Mouse (Mus musculus) heart, postnatal 0 days (tissue): ENCODE results near the gene Mxd3. TPM values are rescaled to one million over a fixed set of nuclear protein-coding genes. Genes with fewer than 3 reads are reported as not detected.

Experiments
- ATAC-seq: fragments of 200-750 bp; cut with Nextera tagmentation; 2 replicates; pipeline ENCODE4 v1.8.0; 2017; ENCODE audit warnings: low read depth, moderate number of reproducible peaks, moderate library complexity; ENCODE audit not compliant: insufficient read depth
- DNase-seq: peaks from one replicate; pipeline ENCODE4 v3.0.0-alpha.2; 2016; ENCODE audit warnings: low spot score
- H3K27ac ChIP-seq: fragments of 300-500 bp; sonication (generic); 2 replicates; pipeline ENCODE4 v1.5.1; 2014; ENCODE audit warnings: low read depth, mild to moderate bottlenecking
- H3K27me3 ChIP-seq: fragments of 300-500 bp; sonication (generic); 2 replicates; pipeline ENCODE4 v1.6.1; 2014; ENCODE audit warnings: low read length, mixed read lengths; ENCODE audit not compliant: control insufficient read depth, insufficient read depth
- H3K36me3 ChIP-seq: fragments of 300-500 bp; sonication (generic); replicated peaks from 2 replicates; pipeline ENCODE4 v1.6.1; 2014; ENCODE audit warnings: low read length, mixed read lengths; ENCODE audit not compliant: control insufficient read depth, insufficient read depth
- H3K4me1 ChIP-seq: fragments of 300-500 bp; sonication (generic); 2 replicates; pipeline ENCODE4 v1.6.1; 2014; ENCODE audit warnings: antibody characterized with exemption; ENCODE audit not compliant: control insufficient read depth, insufficient read depth
- H3K4me2 ChIP-seq: fragments of 300-500 bp; sonication (generic); 2 replicates; pipeline ENCODE4 v1.6.1; 2014; ENCODE audit warnings: low read depth, mild to moderate bottlenecking, low read length, moderate library complexity
- H3K4me3 ChIP-seq: fragments of 300-500 bp; sonication (generic); 2 replicates; pipeline ENCODE4 v1.5.1; 2014; ENCODE audit warnings: low read depth, low read length
- H3K9ac ChIP-seq: fragments of 300-500 bp; sonication (generic); replicated peaks from 2 replicates; pipeline ENCODE4 v1.6.1; 2014; ENCODE audit warnings: low read depth, low read length, mixed read lengths
- H3K9me3 ChIP-seq: fragments of 300-500 bp; sonication (generic); replicated peaks from 2 replicates; pipeline ENCODE4 v1.6.1; 2016; ENCODE audit warnings: low read length; ENCODE audit not compliant: control insufficient read depth
- CTCF ChIP-seq: IDR thresholded peaks from 2 replicates; pipeline ENCODE4 v1.5.1; 2016; ENCODE audit warnings: antibody characterized with exemption, control low read depth, low read depth
- EP300 ChIP-seq: IDR thresholded peaks from 2 replicates; pipeline ENCODE4 v1.6.1; 2016; ENCODE audit warnings: antibody characterized with exemption, low read depth
- WGBS: fragments of 180-500 bp; shearing (Covaris S2); extraction: QIAGEN DNeasy Blood & Tissue Kit; methylation state at CpG from one replicate; pipeline ENCODE4 v1.1.7; 2014; 5-methylcytosine and 5-hydroxymethylcytosine counted together
- polyA plus RNA-seq: library from polyadenylated mRNA; unstranded; fragments of >200 nt; fragmentation: Nextera tagmentation; extraction: Ambion mirVana; gene quantifications from 2 replicates; pipeline ENCODE4 v1.2.1, GENCODE M21; 2015
- total RNA-seq: library from RNA; depleted of rRNA; stranded (reverse); fragments of >200 nt; gene quantifications from 2 replicates; pipeline ENCODE4 v1.2.3, GENCODE M21; 2014; ENCODE audit warnings: low replicate concordance; rRNA removed

The Mxd3 gene
- total RNA-seq: 24.8 and 33.1 TPM in 2 replicates
- 8.6 and 11.4 TPM in 2 replicates for polyA plus RNA-seq

GRCm38 (mm10) chr13:55329683-55330566, at the start of gene Mxd3:
Gene Mxd3 (minus strand): TSS chr13:55329823.
- ATAC-seq (peak; percentile 83), DNase-seq (peak; percentile 77)
- under 1% methylated on average over 81 of the region's 82 CpGs for WGBS
- Histone ChIP-seq H3K27me3 (no peaks in the 10 kb centered on the region), H3K4me3 (peak within 1 kb of the TSS; percentile 73), H3K4me1 (peaks cover 20% of the 10 kb centered on the region), H3K9me3 (no peaks in the 10 kb centered on the region), H3K36me3 (peaks cover 13% of the 10 kb centered on the region), H3K27ac (peak within 1 kb of the TSS; percentile 85), H3K9ac (peak within 1 kb of the TSS; percentile 59), H3K4me2 (peak within 1 kb of the TSS; percentile 90)
- TF ChIP-seq EP300 (no peak; the same call in 1 of the 2 replicates), CTCF (no peak)

- Histone ChIP-seq H3K9me3 (no peaks in the 10 kb centered on the region), H3K9ac (no peak overlapping the region), H3K4me3 (no peak overlapping the region), H3K4me2 (no peak overlapping the region), H3K4me1 (no peaks in the 10 kb centered on the region), H3K36me3 (no peaks in the 10 kb centered on the region), H3K27me3 (peaks cover 65% of the 10 kb centered on the region), H3K27ac (no peak overlapping the region)
- WGBS: 8% methylated on average over 32 of the region's 32 CpGs
- TF ChIP-seq EP300 (no peak), CTCF (no peak)
- no peak for DNase-seq
- ATAC-seq: no peak
These were observed 49.4 kb upstream of the Mxd3 start for GRCm38 (mm10) chr13:55378907-55379580.

- no peak overlapping the region for H3K27ac ChIP-seq
- no peak overlapping the region for H3K4me3 ChIP-seq
- no peak overlapping the region for H3K9ac ChIP-seq
- H3K4me1 ChIP-seq: no peaks in the 10 kb centered on the region
- H3K27me3 ChIP-seq: peaks cover 65% of the 10 kb centered on the region
- ATAC-seq: no peak
- H3K4me2 ChIP-seq: no peak overlapping the region
- no peak for DNase-seq
- TF ChIP-seq EP300 (no peak), CTCF (no peak)
- no peaks in the 10 kb centered on the region for H3K36me3 ChIP-seq
- WGBS: 43% methylated on average over 2 of the region's 2 CpGs
- H3K9me3 ChIP-seq: no peaks in the 10 kb centered on the region
These were observed 46.3 kb upstream of the Mxd3 start for GRCm38 (mm10) chr13:55375877-55376276.

- TF ChIP-seq CTCF (no peak), EP300 (no peak)
- Histone ChIP-seq H3K27me3 (peaks cover 50% of the 10 kb centered on the region), H3K9ac (no peak overlapping the region), H3K4me2 (no peak overlapping the region), H3K4me3 (no peak overlapping the region), H3K4me1 (no peaks in the 10 kb centered on the region), H3K27ac (no peak overlapping the region), H3K9me3 (no peaks in the 10 kb centered on the region), H3K36me3 (no peaks in the 10 kb centered on the region)
- WGBS: 47% methylated on average over 6 of the region's 6 CpGs
- no peak for DNase-seq
- no peak for ATAC-seq
These were observed 44.7 kb upstream of the Mxd3 start for GRCm38 (mm10) chr13:55374206-55374924.

GRCm38 (mm10) chr13:55371740-55372139, 42.1 kb upstream of the Mxd3 start:
- Histone ChIP-seq H3K4me1 (no peaks in the 10 kb centered on the region), H3K9me3 (no peaks in the 10 kb centered on the region), H3K9ac (no peak overlapping the region), H3K27ac (no peak overlapping the region), H3K27me3 (peaks cover 28% of the 10 kb centered on the region; the same call in 1 of the 2 replicates), H3K4me3 (no peak overlapping the region), H3K4me2 (no peak overlapping the region), H3K36me3 (no peaks in the 10 kb centered on the region)
- TF ChIP-seq EP300: no peak
- no peak for TF ChIP-seq CTCF
- no peak for DNase-seq
- ATAC-seq: no peak
- WGBS: 40% methylated on average over 4 of the region's 5 CpGs
